Mouse (Mus musculus) kidney, adult 2 months (tissue): Measurements from ENCODE around the gene Tet1.

ENCODE experiments used
- CTCF ChIP-seq: fragments of 200-500 bp; conservative IDR thresholded peaks from 2 replicates; pipeline ENCODE4 v1.5.1; 2011; ENCODE audit warnings: low read depth, mild to moderate bottlenecking, control low read depth, low read length, moderate library complexity, mixed read lengths; ENCODE audit not compliant: insufficient read depth, insufficient read length
- POLR2A ChIP-seq: fragments of 200-500 bp; IDR thresholded peaks from one replicate; pipeline ENCODE4 v1.6.1; 2011; ENCODE audit warnings: low read depth, low read length, control low read depth

GRCm38 (mm10) chr10:62851578-62851977 is 57.2 kb downstream of the Tet1 start:
- TF ChIP-seq CTCF = no peak
- TF ChIP-seq POLR2A = no peak
